Mouse (Mus musculus): Measurements from ENCODE around the gene Cyp8b1.

The Cyp8b1 gene

GRCm38 (mm10) chr9:121914226-121914757 lies 1.8 kb downstream of the Cyp8b1 start:
- no peak for DNase-seq

DNA sequence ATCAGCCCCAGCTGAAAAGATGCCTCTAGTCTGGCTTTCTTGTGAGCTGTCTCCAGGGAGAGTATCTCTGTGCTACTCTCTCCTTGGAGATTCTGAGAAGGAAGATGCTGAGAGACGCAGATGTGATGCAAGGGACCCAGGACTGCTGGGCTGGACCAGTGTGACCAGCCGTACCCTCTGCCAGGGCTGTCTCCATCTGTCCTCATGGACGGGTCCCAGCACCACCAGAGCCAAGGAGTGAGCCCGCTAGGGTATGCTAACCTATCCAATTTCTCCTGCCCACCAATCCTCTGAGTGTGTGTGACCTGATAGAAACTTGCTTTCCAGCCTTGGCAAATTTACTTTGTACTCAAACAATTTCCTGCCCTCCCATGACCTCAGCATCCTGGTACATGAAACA lies 3.3 kb downstream of the Cyp8b1 start:
- no peak for DNase-seq

- no peak for DNase-seq
These were observed 4.9 kb downstream of the Cyp8b1 start for GRCm38 (mm10) chr9:121911196-121911595.

DNA sequence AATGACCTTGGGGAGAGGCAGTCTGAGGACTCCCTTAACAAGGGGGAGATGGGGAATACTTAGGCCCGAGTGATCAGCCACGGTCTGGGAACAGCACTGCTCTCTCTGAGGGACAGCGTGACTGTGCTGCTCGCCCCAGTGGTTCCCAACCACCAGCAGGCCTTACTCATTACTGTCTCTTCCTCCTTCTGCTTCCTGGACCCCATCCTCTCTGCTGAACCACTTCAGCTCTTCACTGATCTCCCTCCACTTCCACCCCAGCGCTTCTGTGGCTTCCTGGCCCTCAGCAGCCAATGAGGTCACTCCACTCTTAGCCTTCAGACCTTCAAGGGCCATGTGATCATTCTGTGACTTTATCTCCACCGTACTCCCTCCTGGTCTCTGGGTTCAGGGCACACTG lies 6.5 kb downstream of the Cyp8b1 start:
- no peak for DNase-seq

DNA sequence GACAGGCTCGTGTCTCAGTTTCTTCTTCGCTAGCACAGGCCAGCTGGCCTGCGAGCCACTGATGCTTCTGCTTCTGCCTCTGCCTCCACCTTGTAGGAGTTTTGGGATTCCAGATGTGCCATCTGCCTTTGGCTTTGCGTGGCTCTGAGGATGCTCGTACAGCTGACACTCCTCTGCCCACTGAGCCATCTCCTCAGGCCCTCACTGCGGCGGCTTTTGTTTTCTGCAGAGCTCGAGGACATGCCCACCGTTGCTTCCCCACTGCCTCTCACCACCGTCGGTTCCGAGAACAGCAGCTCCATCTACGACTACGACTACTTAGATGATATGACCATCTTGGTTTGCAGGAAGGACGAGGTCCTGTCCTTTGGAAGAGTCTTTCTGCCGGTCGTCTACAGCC lies 7.8 kb downstream of the Cyp8b1 start:
- DNase-seq: no peak

DNA sequence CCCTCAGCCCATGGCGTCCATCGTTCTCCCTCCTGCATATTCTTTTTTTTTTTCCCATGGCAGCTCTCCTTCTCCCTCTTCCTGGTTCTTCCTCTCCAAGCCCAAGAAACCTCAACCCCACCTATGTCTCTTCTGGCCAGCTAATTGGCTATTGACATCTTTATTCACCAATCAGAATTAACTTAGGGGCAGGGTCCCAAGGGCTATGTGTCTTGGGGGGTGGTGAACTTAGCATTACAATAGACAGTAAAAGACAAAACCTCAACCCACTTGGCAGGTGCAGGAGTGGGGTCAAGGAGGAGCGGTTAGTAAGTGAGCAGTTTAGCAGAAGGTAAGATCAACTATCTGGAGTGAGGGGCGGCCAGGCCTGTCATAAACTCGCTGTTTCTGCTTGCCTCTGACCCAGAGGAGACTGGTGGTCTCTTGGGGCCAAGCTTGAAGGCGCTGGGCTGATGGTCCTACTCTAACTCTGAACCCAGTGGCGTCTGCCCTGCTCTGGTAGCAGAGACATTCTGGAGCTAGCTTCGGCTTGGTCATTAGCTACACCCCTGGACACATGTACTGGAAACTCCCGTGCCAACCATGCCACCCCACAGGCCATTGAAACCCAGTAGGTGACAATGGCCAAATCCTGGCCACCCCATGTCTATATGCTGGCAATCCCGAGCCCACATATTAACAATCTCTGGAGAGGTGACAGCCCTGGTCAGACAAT lies 8.6 kb downstream of the Cyp8b1 start:
- DNase-seq: peak; percentile 0

DNA sequence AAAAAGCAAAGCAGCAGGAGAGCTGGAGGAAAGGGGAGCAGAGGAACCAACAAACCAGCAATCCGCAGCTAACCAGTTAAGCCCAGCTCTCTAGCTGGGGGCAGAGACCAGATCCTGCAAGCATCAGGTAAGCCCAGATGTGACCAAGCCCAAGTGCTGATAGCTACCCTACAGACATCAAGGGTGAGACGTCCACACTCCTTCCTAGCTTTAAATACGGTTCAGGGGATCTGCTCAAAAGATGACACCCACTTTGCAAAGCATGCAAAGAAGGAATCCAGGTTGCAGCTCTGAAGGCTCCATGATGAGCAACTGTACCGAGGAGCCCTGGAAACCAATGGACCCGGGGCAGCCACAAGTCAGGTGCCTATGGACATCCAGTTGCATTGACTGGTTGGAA lies 9.6 kb downstream of the Cyp8b1 start:
- DNase-seq: no peak

DNA sequence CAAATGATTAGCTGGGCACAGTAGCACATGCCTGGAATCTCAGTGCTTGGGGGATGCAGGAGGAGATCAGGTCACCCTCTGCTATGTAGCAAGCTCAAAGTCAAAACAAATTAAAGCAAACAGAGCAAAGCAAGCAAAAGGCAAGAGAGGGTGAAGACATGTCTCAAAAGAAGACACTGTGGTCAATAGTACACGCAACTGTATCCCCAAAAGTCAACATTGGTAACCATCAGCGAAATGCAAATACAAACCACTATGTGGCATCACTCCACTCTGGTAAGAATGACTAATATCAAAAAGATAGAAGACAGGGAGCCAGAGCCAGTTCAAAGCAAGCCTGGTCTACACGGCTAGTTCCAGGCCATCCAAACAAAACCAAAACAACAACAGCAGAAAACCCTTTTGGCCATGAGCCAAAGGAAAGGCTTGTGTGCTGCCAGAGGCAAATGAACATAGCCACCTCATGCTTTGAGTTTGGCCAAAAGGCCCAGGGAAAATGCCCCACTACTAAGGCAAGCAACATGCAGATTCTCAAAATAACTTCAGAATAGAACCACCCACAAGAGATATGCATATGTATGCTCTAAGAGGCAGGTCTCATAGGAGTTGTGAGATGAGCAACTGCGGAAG lies 10.4 kb downstream of the Cyp8b1 start:
- DNase-seq: no peak

DNA sequence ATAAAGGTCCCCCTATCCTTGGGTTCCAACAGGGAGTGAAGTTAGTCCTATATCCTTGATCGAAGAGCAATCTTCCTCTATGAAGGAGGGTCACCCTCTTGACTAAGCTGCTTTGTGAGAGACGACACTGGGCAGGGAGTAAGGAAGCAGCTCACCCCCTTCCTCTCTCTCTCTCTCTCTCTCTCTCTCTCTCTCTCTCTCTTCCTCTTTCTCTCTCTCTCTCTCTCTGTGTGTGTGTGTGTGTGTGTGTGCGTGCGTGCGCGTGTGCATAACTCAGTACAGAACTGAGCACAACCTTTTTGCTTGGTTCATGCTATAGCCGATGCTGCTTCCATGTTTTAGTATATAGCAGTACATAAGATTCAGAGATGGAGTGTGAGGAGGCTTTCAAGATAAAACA lies 11.2 kb downstream of the Cyp8b1 start:
- DNase-seq: no peak

DNA sequence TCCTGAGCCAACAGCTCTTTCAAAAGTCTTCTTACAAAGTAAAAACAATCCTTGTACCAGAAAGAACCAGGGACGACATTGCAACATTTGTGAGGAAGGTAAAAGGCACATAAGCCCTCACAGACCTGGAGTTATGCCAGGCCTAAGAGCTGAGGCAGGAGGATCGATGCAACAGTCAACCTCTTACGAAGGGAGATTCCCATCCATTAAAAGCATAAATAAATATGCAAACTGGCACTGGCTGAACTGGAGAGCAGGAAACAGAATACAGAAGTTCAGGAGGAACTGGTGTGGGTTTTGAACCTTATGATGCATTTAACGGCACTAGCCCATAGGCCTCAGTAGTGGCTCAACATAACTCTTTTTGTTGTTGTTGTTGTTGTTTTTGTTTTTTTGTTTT lies 11.8 kb downstream of the Cyp8b1 start:
- DNase-seq: peak; percentile 0

GRCm38 (mm10) chr9:121903476-121904305 lies 12.4 kb downstream of the Cyp8b1 start:
- peak; percentile 3 for DNase-seq

- DNase-seq: peak; percentile 1
These were observed 14.1 kb downstream of the Cyp8b1 start for GRCm38 (mm10) chr9:121901710-121902700.

DNA sequence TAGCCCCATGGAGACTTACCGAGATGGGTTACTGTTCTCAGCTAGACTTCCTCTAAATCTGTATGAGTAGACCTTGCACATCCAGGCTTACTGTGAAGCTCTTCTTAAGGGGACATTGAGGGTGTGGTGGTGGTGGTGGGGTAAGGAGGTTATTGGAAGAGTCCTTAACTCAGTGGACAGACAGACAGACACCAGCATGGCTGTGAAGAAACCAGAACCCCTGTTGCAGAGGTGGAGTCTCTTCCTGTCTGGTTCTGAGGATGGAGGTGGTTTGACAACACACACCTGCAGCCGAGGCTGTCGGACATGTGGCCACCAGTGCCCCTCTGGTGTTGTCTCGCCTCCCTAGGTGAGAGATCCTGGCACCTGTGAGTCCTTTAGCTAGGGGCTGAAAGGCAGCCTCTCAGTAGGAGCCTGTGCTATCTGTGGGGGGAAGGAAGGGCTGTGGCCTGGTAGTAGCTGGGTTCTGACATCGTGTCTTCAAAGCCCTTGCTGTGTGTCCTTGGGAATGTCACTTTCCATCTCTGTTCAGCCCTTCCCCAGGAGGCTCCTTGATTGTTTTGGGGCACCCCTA lies 15.7 kb downstream of the Cyp8b1 start:
- DNase-seq: peak; percentile 0

DNA sequence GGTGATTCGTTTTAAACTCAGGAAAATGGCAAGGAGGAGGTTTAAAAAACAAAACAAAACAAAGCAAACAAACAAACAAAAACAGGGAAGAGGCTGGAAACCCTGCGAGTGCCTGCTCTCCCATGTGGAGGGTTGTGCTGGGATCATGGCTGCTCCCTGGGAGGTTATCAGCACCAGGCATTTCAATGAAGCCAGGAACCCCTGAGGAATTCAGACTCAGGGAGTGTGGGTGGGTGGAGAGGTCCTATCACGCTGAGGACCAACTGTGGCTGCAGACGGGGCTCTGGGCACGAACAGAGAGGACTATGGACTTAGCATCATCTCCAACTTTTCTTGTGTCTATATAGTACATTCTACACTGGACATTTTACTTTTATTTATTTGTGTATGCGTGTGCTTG lies 16.8 kb downstream of the Cyp8b1 start:
- peak; percentile 1 for DNase-seq

DNA sequence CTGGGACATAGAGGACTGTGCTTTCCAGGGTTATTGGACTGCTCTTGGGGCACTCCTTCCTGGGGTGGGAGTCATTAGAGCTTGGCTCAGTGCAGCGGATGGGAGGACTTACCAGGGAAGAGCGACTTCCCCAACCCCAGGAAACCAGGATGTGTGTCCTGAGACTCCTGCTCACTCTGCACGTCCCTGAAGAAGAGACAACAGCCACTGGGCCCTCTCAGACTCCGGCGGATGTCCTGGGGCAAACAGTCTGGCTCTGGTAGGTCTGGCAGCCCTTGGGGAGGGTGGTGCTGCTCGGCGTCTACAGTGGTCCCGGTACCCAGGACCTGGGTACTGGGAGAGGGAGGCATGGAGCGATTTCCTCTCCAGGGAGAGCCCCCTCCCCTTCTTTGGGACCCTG lies 17.9 kb downstream of the Cyp8b1 start, which contains the start of gene Ackr2:
Gene Ackr2 (plus strand): TSS at position 111 of the 400 bp plus-strand sequence.
- peak; percentile 0 for DNase-seq

DNA sequence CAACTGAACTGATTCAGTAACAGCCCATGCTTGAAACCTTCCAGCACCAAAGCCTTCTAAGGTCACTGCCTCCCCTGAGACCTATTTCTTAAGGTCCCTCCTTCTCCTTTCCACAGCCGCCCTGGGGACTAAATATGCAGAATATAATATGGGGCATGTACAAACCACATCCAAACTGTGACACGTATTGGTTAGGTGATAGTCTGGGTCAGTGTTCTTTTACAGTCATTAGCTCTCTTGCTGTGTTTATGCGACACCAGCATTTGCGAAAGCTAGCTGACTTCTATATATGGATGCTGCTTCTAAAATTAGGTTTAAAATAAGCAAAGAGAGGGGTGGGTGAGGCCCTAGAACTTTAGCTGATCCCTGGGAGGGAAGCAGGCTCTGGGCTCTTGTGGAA lies 19.3 kb downstream of the Cyp8b1 start:
- peak; percentile 0 for DNase-seq

GRCm38 (mm10) chr9:121895392-121895993 lies 20.6 kb downstream of the Cyp8b1 start:
- DNase-seq: peak; percentile 0

DNA sequence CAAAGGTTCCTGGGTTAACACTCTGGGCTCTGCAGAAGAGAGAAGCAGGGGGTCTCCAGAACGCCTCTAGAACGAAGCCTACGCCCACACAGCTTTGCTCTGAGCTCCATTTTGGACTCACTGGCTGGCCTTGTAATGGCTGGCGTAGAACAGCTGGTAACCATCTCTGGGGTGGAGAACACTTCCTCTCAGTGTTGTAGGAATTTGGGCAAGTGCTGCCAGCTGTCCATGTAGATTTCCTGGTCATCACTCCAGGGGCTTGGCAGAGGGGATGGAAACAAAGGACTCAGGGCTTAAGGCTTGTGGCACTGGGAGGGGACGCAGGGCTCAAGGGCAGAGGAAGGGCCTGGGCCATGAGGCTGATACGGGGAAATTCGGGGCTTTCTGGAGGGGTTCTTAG lies 21.7 kb downstream of the Cyp8b1 start:
- no peak for DNase-seq

GRCm38 (mm10) chr9:121892057-121892687 lies 23.9 kb downstream of the Cyp8b1 start:
- peak; percentile 0 for DNase-seq

GRCm38 (mm10) chr9:121891301-121891700 lies 24.8 kb downstream of the Cyp8b1 start:
- DNase-seq: no peak

DNA sequence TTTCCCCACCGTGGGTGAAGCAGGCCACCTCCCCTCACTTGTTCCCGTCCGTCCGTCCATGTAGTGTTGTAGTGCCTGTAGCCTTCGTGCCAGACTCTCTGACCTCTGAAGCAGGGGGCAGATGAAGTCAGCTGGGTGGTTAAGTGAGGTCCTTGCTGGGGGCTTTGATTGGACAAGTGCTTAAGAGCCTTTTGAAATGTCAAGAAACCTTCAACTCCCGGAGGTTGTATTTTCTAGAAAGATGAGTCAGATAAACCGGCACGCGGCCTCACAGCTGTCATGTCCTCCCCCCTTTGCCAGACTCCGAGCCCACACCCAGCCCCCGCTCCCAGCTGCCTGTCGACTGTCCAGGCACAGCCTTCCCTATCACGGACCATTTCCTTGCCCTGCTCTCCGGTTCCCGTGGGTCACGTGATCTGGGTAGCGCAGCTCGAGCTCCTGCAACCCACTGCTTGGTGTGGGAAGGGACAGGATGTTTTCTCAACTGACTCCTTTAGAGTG lies 25.6 kb downstream of the Cyp8b1 start:
- DNase-seq: no peak
